Mouse (Mus musculus): ENCODE results near the gene Prkcb.

The Prkcb gene

GRCm38 (mm10) chr7:122371947-122372346 is 83.4 kb downstream of the Prkcb start:
- no peak for DNase-seq (ENCODE audit: low spot score)

DNA sequence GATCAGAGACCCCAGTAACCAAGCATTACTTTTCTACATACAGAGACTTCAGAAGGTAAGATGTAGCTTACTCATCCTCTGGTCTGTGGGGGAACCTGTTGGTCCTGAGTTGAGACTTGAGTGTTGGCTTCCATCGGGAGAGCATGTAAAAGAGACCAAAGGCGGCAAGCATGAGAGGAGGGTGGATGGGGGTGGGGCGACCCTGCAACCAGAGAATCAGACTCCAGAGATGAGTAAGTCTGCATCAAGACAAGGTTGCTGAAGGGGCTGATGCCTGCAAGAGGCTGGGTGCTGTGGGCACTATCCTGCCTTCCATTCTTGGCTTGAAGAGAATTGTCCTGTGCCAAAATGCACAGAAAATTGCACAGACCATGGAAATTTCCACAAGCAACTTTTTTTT is 83.8 kb downstream of the Prkcb start:
- DNase-seq (ENCODE audit: low spot score) = no peak

DNA sequence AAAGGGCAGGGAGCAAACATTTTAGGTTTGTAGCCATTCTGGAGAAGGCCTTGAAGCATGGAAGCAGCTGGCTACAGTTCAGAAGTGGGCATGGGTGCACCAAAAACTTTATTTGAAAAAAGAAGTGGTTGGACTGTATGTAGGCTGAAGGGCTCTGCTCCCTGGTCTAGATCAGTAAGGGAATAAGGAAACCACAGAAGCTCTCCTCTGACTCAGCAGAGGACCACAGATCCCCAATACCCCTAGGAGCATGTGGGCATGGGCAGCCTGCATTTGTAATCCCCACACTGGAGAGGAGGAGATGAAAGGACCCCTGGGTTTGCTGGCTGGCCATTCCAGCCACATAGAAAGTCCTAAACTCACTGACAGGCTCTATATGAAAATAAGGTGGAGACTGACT is 88.3 kb downstream of the Prkcb start:
- no peak for DNase-seq (ENCODE audit: low spot score)

DNA sequence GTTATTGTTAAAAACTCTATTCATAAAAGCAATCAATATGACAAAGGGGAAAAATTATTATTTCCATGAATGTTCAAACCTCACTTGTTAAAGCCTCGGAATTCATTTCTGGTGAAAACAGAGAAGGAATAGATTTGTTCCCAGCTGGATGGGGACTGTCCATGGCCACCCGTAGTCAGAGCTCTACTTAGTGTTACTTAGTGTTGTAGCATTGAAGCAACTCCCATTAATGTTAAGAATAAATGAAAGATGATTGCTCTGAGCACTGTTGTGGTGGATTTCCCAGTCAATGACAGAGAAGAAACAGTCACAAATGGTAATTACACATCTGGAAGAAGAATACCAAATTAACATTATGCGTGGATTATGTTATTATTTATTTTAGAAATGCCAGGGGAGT is 89.4 kb downstream of the Prkcb start:
- no peak for DNase-seq (ENCODE audit: low spot score)

DNA sequence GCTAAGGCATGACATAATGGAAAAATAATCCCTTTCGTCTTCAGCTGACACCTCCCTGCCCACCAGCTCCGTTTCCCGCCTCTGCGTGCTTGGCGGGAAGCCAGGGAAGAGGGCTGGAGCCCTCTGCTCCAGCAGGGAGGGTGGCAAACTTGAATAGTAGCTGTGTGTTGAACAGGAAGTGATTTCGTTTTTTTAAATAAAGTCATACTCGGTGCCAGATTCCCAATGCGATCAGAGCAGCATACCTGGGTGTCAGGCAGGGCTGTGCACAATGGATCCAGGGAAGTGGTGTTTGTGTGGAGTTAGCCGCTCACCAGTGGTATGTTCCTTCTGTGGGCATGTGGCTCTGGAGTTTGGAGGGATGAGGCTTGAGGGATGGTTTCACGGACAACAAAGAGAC is 89.9 kb downstream of the Prkcb start:
- no peak for DNase-seq (ENCODE audit: low spot score)

- DNase-seq (ENCODE audit: low spot score) = no peak
Measured at GRCm38 (mm10) chr7:122379292-122379691, 90.7 kb downstream of the Prkcb start.

GRCm38 (mm10) chr7:122380336-122381130 is 92.0 kb downstream of the Prkcb start:
- no peak for DNase-seq (ENCODE audit: low spot score)

DNA sequence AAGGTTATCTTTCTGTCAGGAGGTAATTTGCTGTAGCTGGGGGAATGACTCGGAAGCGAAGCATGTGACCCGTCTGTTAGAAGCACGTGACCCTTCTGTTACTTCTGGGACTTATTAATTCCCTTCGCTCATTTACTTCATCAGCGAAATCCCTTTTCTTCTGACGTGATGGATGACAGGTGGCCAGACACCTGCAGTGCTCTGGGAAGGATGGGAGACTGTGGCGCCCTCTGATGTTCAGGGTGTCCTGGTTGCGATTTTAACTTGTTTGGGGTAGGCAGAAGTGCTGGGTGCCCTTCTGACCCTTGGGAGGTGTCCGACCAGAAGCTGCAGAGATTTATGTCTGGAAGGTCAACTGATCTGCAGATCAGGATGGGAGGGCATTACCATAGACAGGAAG is 93.0 kb downstream of the Prkcb start:
- no peak for DNase-seq (ENCODE audit: low spot score)

GRCm38 (mm10) chr7:122383260-122383659 is 94.7 kb downstream of the Prkcb start:
- no peak for DNase-seq (ENCODE audit: low spot score)

- no peak for DNase-seq (ENCODE audit: low spot score)
Measured at GRCm38 (mm10) chr7:122384891-122385290, 96.3 kb downstream of the Prkcb start.

- DNase-seq (ENCODE audit: low spot score) = no peak
Measured at GRCm38 (mm10) chr7:122386567-122386966, 98.0 kb downstream of the Prkcb start.

GRCm38 (mm10) chr7:122387896-122388295 is 99.3 kb downstream of the Prkcb start:
- no peak for DNase-seq (ENCODE audit: low spot score)

- DNase-seq (ENCODE audit: low spot score) = no peak
Measured at GRCm38 (mm10) chr7:122388858-122389257, 100.3 kb downstream of the Prkcb start.

- no peak for DNase-seq (ENCODE audit: low spot score)
Measured at GRCm38 (mm10) chr7:122389633-122390032, 101.1 kb downstream of the Prkcb start.

DNA sequence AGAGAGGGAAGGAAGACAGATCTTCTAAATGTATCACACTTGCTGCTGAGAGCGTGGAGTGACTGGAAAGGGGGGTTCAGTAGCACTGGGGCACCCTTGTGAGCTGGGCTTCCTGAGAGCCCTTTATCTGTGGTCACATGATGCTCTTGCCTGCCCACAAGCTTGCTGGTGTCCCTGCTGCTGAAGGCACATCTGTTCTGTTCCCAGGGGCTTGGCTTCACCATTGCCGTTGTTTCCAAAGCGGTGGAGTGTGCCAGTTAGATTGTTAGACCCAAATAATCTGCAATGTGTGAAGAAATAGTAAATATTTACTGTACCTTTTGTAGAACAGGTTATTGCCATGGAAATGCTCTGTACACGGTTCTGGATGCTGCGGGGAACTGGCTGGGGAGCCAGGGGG is 101.6 kb downstream of the Prkcb start:
- no peak for DNase-seq (ENCODE audit: low spot score)

DNA sequence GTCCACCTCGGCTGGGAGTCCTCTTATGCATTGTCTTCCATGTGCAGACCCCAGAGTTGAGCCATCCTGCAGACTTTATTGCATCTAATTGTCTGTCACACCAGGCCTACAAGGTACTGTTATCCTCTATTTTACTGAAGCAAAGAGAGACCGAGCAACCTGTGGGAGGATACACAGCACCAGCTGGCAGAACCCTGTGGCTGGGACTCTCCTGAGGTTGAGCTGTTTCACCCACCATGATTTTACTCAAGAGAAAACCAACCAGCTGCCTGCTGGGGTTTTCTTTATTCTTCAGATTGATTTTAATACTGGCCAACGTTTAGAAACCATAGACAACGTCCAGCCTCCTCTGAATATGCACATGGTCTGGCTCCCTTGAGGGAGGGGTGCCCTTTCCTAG is 102.1 kb downstream of the Prkcb start:
- no peak for DNase-seq (ENCODE audit: low spot score)

DNA sequence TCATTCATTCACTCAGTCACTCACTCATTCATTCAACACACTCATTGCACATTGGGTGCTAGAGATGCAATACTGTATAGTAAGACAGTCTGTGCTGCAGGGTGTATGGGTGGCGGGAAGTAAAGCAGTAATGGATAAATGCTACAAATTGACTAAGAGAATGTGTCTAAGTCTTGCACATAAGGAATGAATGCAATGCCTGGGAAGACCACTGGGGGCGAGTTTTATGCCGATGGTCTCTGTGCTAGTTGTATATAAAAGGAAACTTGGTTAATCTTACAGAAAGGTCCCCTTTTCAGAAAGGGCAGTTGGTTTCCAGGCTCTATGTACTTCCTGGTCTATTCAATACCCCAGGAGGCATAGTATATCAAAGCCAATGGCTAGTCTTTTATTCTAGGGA is 102.8 kb downstream of the Prkcb start:
- DNase-seq (ENCODE audit: low spot score) = no peak

- no peak for DNase-seq (ENCODE audit: low spot score)
Measured at GRCm38 (mm10) chr7:122393964-122394363, 105.4 kb downstream of the Prkcb start.

DNA sequence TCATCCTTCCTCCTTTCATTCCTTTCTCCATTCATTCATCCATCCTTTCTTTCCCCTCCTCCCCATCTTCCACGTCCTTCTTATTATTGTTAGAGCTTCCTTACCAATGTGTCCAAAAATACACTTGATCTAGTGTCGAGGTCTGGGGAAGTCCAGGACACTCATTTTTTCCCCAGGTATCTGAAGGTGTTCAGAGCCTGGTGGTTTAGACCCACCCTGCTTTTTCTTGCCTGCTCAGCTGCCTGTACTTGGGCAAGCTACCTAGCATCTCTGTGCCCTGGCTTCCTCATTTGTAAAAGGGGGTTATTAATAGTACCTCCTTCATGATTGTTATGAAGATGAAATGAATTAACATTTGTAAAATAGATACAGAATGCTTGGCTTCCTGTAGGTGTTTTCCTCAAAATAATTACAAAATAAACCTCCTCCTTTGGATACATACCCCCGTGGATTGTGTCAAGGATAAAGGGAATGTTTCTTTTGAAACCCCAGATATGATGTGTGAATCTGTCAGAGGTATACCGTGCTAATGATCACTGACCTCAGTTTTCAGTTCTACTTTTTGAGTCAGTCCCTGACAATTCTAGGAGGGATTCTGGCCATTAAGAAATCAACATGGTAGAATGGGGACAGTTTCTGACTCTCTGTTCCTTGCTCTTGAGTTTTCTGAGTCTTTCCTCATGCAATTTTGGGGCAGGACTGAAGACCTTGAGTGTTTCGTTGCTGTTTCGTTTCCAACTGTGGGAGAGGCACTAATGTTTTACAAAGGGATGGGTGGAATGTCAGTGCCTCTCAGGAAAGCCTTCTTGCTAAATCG is 106.8 kb downstream of the Prkcb start:
- no peak for DNase-seq (ENCODE audit: low spot score)

DNA sequence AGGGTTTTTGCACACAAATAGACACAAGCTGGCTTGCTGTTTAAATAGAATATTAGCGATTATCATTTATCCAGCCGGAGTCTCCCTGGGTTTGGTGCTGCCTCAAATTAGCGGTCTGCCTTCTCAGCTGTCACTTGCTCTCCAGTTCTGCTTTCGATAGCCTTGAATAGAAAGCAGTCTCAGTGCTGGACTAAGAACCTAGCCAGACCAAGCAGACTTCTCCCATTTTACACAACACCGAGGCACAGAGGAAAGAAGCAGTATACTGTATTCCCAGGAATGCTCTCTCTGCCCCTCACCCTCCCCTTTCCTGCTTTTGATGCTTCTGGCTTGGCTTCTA is 107.4 kb downstream of the Prkcb start:
- DNase-seq (ENCODE audit: low spot score) = no peak

- no peak for DNase-seq (ENCODE audit: low spot score)
Measured at GRCm38 (mm10) chr7:122397699-122398098, 109.1 kb downstream of the Prkcb start.

GRCm38 (mm10) chr7:122402041-122402440 is 113.5 kb downstream of the Prkcb start:
- DNase-seq (ENCODE audit: low spot score) = no peak

DNA sequence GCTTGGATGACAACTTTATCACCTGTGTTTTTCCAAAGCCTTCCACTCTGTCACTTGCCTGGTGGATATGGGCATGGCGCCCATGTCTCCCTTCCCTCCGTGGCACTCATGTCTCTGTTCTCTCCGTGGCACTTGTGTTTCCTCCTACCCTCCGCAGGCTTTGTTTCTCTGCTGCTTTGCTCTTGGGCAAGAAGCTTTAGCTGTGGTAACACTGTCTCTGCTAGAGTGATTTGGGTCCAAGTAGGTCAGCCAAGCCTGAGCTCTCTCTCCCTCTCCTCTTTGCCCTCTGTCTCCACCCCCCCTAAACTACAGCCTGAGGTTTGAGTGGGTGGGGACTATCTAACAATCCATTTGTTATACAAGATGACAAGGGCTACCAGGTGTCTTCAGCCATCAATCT is 114.8 kb downstream of the Prkcb start:
- DNase-seq (ENCODE audit: low spot score) = no peak
